Mouse (Mus musculus) liver, embryonic 12.5 days (tissue): ENCODE results near the gene Selenov. TPM values are rescaled to one million over a fixed set of nuclear protein-coding genes. Genes with fewer than 3 reads are reported as not detected.
A peak's percentile ranks its signal among the peaks of the same experiment; 100 is the strongest.

Experiments
- ATAC-seq: fragments of 200-750 bp; cut with Nextera tagmentation; 2 replicates; pipeline ENCODE4 v1.8.0; 2017; ENCODE audit warnings: moderate number of reproducible peaks, mild to moderate bottlenecking, moderate library complexity
- H3K27ac ChIP-seq: fragments of 300-500 bp; sonication (generic); 2 replicates; pipeline ENCODE4 v1.5.1; 2016; ENCODE audit warnings: mild to moderate bottlenecking
- H3K27me3 ChIP-seq: fragments of 300-500 bp; sonication (generic); replicated peaks from 2 replicates; pipeline ENCODE4 v1.6.1; 2016; ENCODE audit warnings: mild to moderate bottlenecking, moderate library complexity
- H3K36me3 ChIP-seq: fragments of 300-500 bp; sonication (generic); 2 replicates; pipeline ENCODE4 v1.6.1; 2016; ENCODE audit warnings: mild to moderate bottlenecking, moderate library complexity
- H3K4me1 ChIP-seq: fragments of 300-500 bp; sonication (generic); 2 replicates; pipeline ENCODE4 v1.6.1; 2016
- H3K4me2 ChIP-seq: fragments of 300-500 bp; sonication (generic); 2 replicates; pipeline ENCODE4 v1.6.1; 2016; ENCODE audit warnings: mild to moderate bottlenecking, moderate library complexity
- H3K4me3 ChIP-seq: fragments of 300-500 bp; sonication (generic); 2 replicates; pipeline ENCODE4 v1.5.1; 2016; ENCODE audit warnings: mild to moderate bottlenecking, moderate library complexity
- H3K9ac ChIP-seq: fragments of 300-500 bp; sonication (generic); 2 replicates; pipeline ENCODE4 v1.6.1; 2016; ENCODE audit warnings: mild to moderate bottlenecking, moderate library complexity
- H3K9me3 ChIP-seq: fragments of 300-500 bp; sonication (generic); replicated peaks from 2 replicates; pipeline ENCODE4 v1.6.1; 2016; ENCODE audit warnings: mild to moderate bottlenecking, moderate library complexity
- WGBS: fragments of 180-500 bp; shearing (Covaris S2); methylation state at CpG from one replicate; pipeline ENCODE4 v1.1.7; 2016; ENCODE audit not compliant: insufficient replicate concordance; 5-methylcytosine and 5-hydroxymethylcytosine counted together
- polyA plus RNA-seq: library from polyadenylated mRNA; unstranded; fragments of >200 nt; fragmentation: Nextera tagmentation; extraction: Ambion mirVana; gene quantifications from 2 replicates; pipeline ENCODE4 v1.2.1, GENCODE M21; 2016

Selenov gene
- polyA plus RNA-seq: not detected in 2 replicates

GRCm38 (mm10) chr7:28290638-28291590 is at the start of gene Selenov:
Gene Selenov (minus strand): TSS chr7:28291186.
- Histone ChIP-seq H3K4me1 (peaks cover 20% of the 10 kb centered on the region), H3K9me3 (no peaks in the 10 kb centered on the region), H3K27me3 (peaks cover 95% of the 10 kb centered on the region), H3K27ac (no peak within 1 kb of the TSS), H3K36me3 (no peaks in the 10 kb centered on the region), H3K9ac (no peak within 1 kb of the TSS), H3K4me2 (peak within 1 kb of the TSS; percentile 37), H3K4me3 (peak within 1 kb of the TSS; percentile 28)
- 0 out of 2 replicates have a peak, but pooled peaks have one; percentile 10 for ATAC-seq
- WGBS: 2% methylated on average over 52 of the region's 52 CpGs

GRCm38 (mm10) chr7:28339213-28339917 is 48.4 kb upstream of the Selenov start:
- no peaks in the 10 kb centered on the region for H3K9me3 ChIP-seq
- WGBS: 42% methylated on average over 19 of the region's 19 CpGs
- peak overlapping the region; percentile 96 for H3K4me3 ChIP-seq
- peaks cover 47% of the 10 kb centered on the region for H3K4me1 ChIP-seq
- peak overlapping the region; percentile 89 for H3K4me2 ChIP-seq
- peak overlapping the region; percentile 91 for H3K27ac ChIP-seq
- no peaks in the 10 kb centered on the region for H3K27me3 ChIP-seq
- H3K36me3 ChIP-seq: peaks cover 23% of the 10 kb centered on the region
- H3K9ac ChIP-seq: peak overlapping the region; percentile 65; the same call in 1 of the 2 replicates
- no peak; the same call in 1 of the 2 replicates for ATAC-seq

- peak within 1 kb of the TSS; percentile 89 for H3K9ac ChIP-seq
- H3K27me3 ChIP-seq: no peaks in the 10 kb centered on the region
- peaks cover 31% of the 10 kb centered on the region for H3K36me3 ChIP-seq
- WGBS: 1% methylated on average over 77 of the region's 77 CpGs
- ATAC-seq: peak; percentile 97
- H3K4me3 ChIP-seq: peak within 1 kb of the TSS; percentile 96
- peak within 1 kb of the TSS; percentile 89 for H3K4me2 ChIP-seq
- H3K4me1 ChIP-seq: peaks cover 46% of the 10 kb centered on the region
- H3K9me3 ChIP-seq: no peaks in the 10 kb centered on the region
- peak within 1 kb of the TSS; percentile 91 for H3K27ac ChIP-seq
Observed at GRCm38 (mm10) chr7:28338108-28338998, 47.4 kb upstream of the Selenov start, which contains the start of gene Supt5. Gene Supt5 (minus strand): TSS chr7:28338746.

GRCm38 (mm10) chr7:28335471-28335870 is 44.5 kb upstream of the Selenov start:
- H3K27ac ChIP-seq: no peak overlapping the region
- no peak overlapping the region for H3K4me3 ChIP-seq
- ATAC-seq: no peak
- peaks cover 58% of the 10 kb centered on the region for H3K36me3 ChIP-seq
- 83% methylated on average over 2 of the region's 2 CpGs for WGBS
- peaks cover 35% of the 10 kb centered on the region for H3K4me1 ChIP-seq
- H3K9ac ChIP-seq: no peak overlapping the region
- no peaks in the 10 kb centered on the region for H3K9me3 ChIP-seq
- H3K4me2 ChIP-seq: no peak overlapping the region
- no peaks in the 10 kb centered on the region for H3K27me3 ChIP-seq

GRCm38 (mm10) chr7:28334534-28334933 is 43.5 kb upstream of the Selenov start:
- no peak for ATAC-seq
- no peak overlapping the region for H3K4me2 ChIP-seq
- H3K9ac ChIP-seq: no peak overlapping the region
- WGBS: 78% methylated on average over 4 of the region's 4 CpGs
- H3K27me3 ChIP-seq: no peaks in the 10 kb centered on the region
- H3K9me3 ChIP-seq: no peaks in the 10 kb centered on the region
- H3K4me3 ChIP-seq: no peak overlapping the region
- H3K27ac ChIP-seq: no peak overlapping the region
- H3K36me3 ChIP-seq: peaks cover 68% of the 10 kb centered on the region
- peaks cover 31% of the 10 kb centered on the region for H3K4me1 ChIP-seq

GRCm38 (mm10) chr7:28328260-28328659 is 37.3 kb upstream of the Selenov start:
- no peak for ATAC-seq
- peaks cover 99% of the 10 kb centered on the region for H3K36me3 ChIP-seq
- H3K27ac ChIP-seq: no peak overlapping the region
- no peak overlapping the region for H3K4me2 ChIP-seq
- H3K4me3 ChIP-seq: no peak overlapping the region
- no peaks in the 10 kb centered on the region; the same call in 1 of the 2 replicates for H3K4me1 ChIP-seq
- H3K9me3 ChIP-seq: no peaks in the 10 kb centered on the region
- no peaks in the 10 kb centered on the region for H3K27me3 ChIP-seq
- no peak overlapping the region for H3K9ac ChIP-seq
- 92% methylated on average over 2 of the region's 2 CpGs for WGBS

- H3K9me3 ChIP-seq: no peaks in the 10 kb centered on the region
- no peak overlapping the region for H3K9ac ChIP-seq
- no peak for ATAC-seq
- no peak overlapping the region for H3K4me3 ChIP-seq
- no peaks in the 10 kb centered on the region; the same call in 1 of the 2 replicates for H3K4me1 ChIP-seq
- no peak overlapping the region for H3K27ac ChIP-seq
- WGBS: 73% methylated on average over 4 of the region's 4 CpGs
- H3K4me2 ChIP-seq: no peak overlapping the region
- no peaks in the 10 kb centered on the region for H3K27me3 ChIP-seq
- peaks cover 100% of the 10 kb centered on the region for H3K36me3 ChIP-seq
Observed at GRCm38 (mm10) chr7:28326457-28326856, 35.5 kb upstream of the Selenov start.

DNA sequence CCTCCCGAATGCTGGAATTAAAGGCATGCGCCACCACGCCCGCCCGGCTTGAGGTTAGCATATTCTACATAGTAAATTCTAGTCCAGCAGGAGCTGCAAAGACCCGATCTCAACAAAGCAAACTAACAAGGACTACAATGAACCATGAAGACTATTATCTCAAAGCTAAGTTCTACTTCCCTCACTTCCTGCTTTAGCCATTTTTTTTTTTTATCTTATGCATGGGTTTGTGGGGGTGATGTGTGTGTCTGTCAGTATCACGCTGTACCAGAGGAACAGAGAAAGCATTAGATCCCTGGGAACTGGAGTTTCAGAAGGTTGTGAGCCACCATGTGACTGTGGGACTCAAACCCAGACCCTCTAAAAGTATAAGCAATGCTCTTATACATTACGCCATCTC is 34.3 kb upstream of the Selenov start:
- no peak overlapping the region for H3K4me3 ChIP-seq
- no peaks in the 10 kb centered on the region for H3K9me3 ChIP-seq
- no peak overlapping the region for H3K4me2 ChIP-seq
- H3K4me1 ChIP-seq: no peaks in the 10 kb centered on the region; the same call in 1 of the 2 replicates
- 89% methylated on average over 8 of the region's 8 CpGs for WGBS
- peaks cover 100% of the 10 kb centered on the region for H3K36me3 ChIP-seq
- H3K27ac ChIP-seq: no peak overlapping the region
- H3K27me3 ChIP-seq: no peaks in the 10 kb centered on the region
- no peak overlapping the region for H3K9ac ChIP-seq
- ATAC-seq: no peak

GRCm38 (mm10) chr7:28321974-28322720 is 31.2 kb upstream of the Selenov start:
- Histone ChIP-seq H3K4me1 (no peaks in the 10 kb centered on the region; the same call in 1 of the 2 replicates), H3K27ac (no peak overlapping the region), H3K9me3 (no peaks in the 10 kb centered on the region), H3K4me2 (no peak overlapping the region), H3K9ac (no peak overlapping the region), H3K4me3 (no peak overlapping the region), H3K27me3 (no peaks in the 10 kb centered on the region), H3K36me3 (peaks cover 100% of the 10 kb centered on the region)
- no peak for ATAC-seq
- WGBS: 78% methylated on average over 15 of the region's 15 CpGs

DNA sequence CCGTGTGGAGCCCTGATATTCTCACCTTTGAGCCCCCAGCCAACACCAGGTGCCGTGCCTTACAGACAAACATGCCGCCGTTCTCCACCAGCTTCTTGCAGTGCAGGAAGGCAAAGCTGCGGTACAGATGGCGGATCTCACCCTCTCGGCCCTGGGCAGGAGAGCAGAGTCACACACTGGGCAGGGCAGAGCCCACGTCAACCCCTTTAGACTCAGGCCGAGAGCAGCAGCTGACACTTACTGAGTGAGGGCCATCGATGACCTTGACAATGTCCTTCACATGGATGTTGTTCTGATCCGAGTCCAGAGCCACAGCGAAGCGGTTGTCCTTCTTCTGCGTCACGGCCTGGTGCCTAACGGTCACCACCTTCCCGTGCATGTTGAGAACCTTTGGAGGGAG is 27.7 kb upstream of the Selenov start:
- no peaks in the 10 kb centered on the region; the same call in 1 of the 2 replicates for H3K4me1 ChIP-seq
- H3K27ac ChIP-seq: no peak overlapping the region
- H3K4me2 ChIP-seq: no peak overlapping the region
- no peak for ATAC-seq
- no peaks in the 10 kb centered on the region for H3K9me3 ChIP-seq
- no peak overlapping the region for H3K4me3 ChIP-seq
- H3K36me3 ChIP-seq: peaks cover 99% of the 10 kb centered on the region
- no peaks in the 10 kb centered on the region for H3K27me3 ChIP-seq
- WGBS: 89% methylated on average over 17 of the region's 17 CpGs
- H3K9ac ChIP-seq: no peak overlapping the region

- Histone ChIP-seq H3K27me3 (no peaks in the 10 kb centered on the region), H3K27ac (no peak overlapping the region), H3K4me3 (no peak overlapping the region), H3K36me3 (peaks cover 92% of the 10 kb centered on the region), H3K9ac (no peak overlapping the region), H3K4me1 (peaks cover 2% of the 10 kb centered on the region), H3K9me3 (no peaks in the 10 kb centered on the region), H3K4me2 (no peak overlapping the region)
- WGBS: 76% methylated on average over 3 of the region's 3 CpGs
- ATAC-seq: no peak
Observed at GRCm38 (mm10) chr7:28318036-28318435, 27.1 kb upstream of the Selenov start.
